Mouse (Mus musculus): ENCODE data around the gene Zbtb9. TPM values are rescaled to one million over a fixed set of nuclear protein-coding genes. Genes with fewer than 3 reads are reported as not detected.

Gene Zbtb9
- polyA plus RNA-seq, 2 experiments: 2.6 to 4.0 TPM

DNA sequence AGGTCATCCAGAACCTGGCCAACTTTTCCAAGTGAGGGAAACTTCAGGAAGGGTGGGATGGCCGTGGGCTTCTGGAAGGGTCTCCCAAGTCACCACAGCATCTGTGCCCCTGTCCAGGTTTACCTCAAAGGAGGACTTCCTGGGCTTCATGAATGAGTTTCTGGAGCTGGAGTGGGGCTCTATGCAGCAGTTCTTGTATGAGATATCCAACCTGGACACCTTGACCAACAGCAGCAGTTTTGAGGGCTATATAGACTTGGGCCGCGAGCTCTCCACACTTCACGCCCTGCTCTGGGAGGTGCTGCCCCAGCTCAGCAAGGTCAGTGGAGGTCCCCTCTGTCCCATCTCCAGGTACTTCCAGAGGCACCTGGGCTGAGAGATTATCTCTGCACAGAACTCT, 13.2 kb upstream of the Zbtb9 start:
- 80% methylated on average over 4 of the region's 4 CpGs for WGBS (ENCODE audit: insufficient replicate concordance)
- no peak for DNase-seq (ENCODE audit: low read depth in 3 of 3, low spot score in 3 of 3)
- H3K36me3 ChIP-seq (replicated peaks; ENCODE audit: control insufficient read depth, insufficient read depth, low read depth): no peaks in the 10 kb centered on the region
- no peak overlapping the region for H3K27ac ChIP-seq
- H3K4me3 ChIP-seq (ENCODE audit: insufficient read depth in 1 of 2, low read depth in 2 of 2, low read length in 2 of 2): no peak overlapping the region
- no peak overlapping the region for H3K9ac ChIP-seq (replicated peaks)
- peaks cover 20 to 27% of the 10 kb centered on the region in 2 experiments for H3K4me1 ChIP-seq (replicated peaks; ENCODE audit: control insufficient read depth in 2 of 2, insufficient read depth in 2 of 2, low read length in 1 of 2)
- no peaks in the 10 kb centered on the region for H3K9me3 ChIP-seq (ENCODE audit: control insufficient read depth, low read length)
- ATAC-seq (ENCODE audit: insufficient read depth): no peak
- TF ChIP-seq EP300 (IDR thresholded peaks at IDR 0.05; ENCODE audit: low read depth) (no peak), CTCF (IDR thresholded peaks at IDR 0.05; ENCODE audit: low read depth) (no peak)
- H3K4me2 ChIP-seq (ENCODE audit: low read depth): no peak overlapping the region
- H3K27me3 ChIP-seq (ENCODE audit: control insufficient read depth, insufficient read depth, low read length): no peaks in the 10 kb centered on the region

DNA sequence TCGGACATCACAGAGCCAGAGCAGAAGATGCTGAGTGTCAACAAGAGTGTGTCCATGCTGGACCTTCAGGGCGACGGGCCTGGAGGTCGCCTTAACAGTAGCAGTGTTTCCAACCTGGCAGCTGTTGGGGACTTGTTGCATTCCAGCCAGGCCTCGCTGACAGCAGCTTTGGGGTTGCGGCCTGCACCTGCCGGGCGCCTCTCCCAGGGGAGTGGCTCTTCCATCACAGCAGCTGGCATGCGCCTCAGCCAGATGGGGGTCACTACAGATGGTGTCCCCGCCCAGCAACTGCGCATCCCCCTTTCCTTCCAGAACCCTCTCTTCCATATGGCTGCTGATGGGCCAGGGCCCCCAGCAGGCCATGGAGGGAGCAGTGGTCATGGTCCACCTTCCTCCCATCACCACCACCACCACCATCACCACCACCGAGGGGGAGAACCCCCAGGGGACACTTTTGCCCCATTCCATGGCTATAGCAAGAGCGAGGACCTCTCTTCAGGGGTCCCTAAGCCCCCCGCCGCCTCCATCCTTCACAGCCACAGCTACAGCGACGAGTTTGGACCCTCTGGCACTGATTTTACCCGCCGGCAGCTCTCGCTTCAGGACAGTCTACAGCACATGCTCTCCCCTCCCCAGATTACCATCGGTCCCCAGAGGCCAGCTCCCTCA, 11.3 kb upstream of the Zbtb9 start:
- H3K36me3 ChIP-seq (replicated peaks; ENCODE audit: control insufficient read depth, insufficient read depth, low read depth): no peaks in the 10 kb centered on the region
- no peaks in the 10 kb centered on the region for H3K27me3 ChIP-seq (ENCODE audit: control insufficient read depth, insufficient read depth, low read length)
- H3K9me3 ChIP-seq (ENCODE audit: control insufficient read depth, low read length): no peaks in the 10 kb centered on the region
- no peak for ATAC-seq (ENCODE audit: insufficient read depth)
- no peak for DNase-seq (ENCODE audit: low read depth in 3 of 3, low spot score in 3 of 3)
- H3K4me2 ChIP-seq (ENCODE audit: low read depth): no peak overlapping the region
- no peak overlapping the region for H3K9ac ChIP-seq (replicated peaks)
- peaks cover 6 to 10% of the 10 kb centered on the region in 2 experiments for H3K4me1 ChIP-seq (replicated peaks; ENCODE audit: control insufficient read depth in 2 of 2, insufficient read depth in 2 of 2, low read length in 1 of 2)
- H3K27ac ChIP-seq: no peak overlapping the region
- 83% methylated on average over 21 of the region's 21 CpGs for WGBS (ENCODE audit: insufficient replicate concordance)
- TF ChIP-seq CTCF (IDR thresholded peaks at IDR 0.05; ENCODE audit: low read depth) (no peak), EP300 (IDR thresholded peaks at IDR 0.05; ENCODE audit: low read depth) (no peak)
- no peak overlapping the region for H3K4me3 ChIP-seq (ENCODE audit: insufficient read depth in 1 of 2, low read depth in 2 of 2, low read length in 2 of 2)

DNA sequence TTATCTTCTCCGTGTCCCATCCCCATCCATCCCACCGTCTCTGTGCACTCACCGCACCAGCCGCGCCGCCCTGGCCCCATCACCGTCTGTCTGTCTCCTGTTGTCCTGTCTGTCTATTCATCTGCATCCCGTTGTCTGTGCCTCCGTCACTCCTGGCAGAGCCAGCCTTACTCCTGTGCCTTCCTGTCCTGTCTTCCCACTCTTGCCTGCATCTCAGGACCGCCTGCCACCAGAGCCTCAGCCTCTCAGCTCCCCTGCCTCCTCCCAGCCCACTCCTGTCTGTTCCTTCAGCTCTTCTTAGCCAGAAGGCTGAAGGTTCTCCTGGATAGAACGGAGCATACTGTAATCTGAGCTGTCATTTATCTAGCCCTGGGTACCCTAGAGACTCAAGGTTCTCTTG, 6.0 kb upstream of the Zbtb9 start:
- H3K9me3 ChIP-seq (ENCODE audit: control insufficient read depth, low read length): no peaks in the 10 kb centered on the region
- 0 out of 4 replicates have a peak, but pooled peaks cover 0 to 2% of the 10 kb centered on the region in 2 experiments for H3K4me1 ChIP-seq (replicated peaks; ENCODE audit: control insufficient read depth in 2 of 2, insufficient read depth in 2 of 2, low read length in 1 of 2)
- no peak overlapping the region for H3K4me2 ChIP-seq (ENCODE audit: low read depth)
- H3K27ac ChIP-seq: no peak overlapping the region
- H3K36me3 ChIP-seq (replicated peaks; ENCODE audit: control insufficient read depth, insufficient read depth, low read depth): no peaks in the 10 kb centered on the region
- 87% methylated on average over 11 of the region's 11 CpGs for WGBS (ENCODE audit: insufficient replicate concordance)
- H3K27me3 ChIP-seq (ENCODE audit: control insufficient read depth, insufficient read depth, low read length): no peaks in the 10 kb centered on the region
- H3K9ac ChIP-seq (replicated peaks): no peak overlapping the region
- DNase-seq (ENCODE audit: low read depth in 3 of 3, low spot score in 3 of 3): no peak
- ATAC-seq (ENCODE audit: insufficient read depth): no peak
- H3K4me3 ChIP-seq (ENCODE audit: insufficient read depth in 1 of 2, low read depth in 2 of 2, low read length in 2 of 2): no peak overlapping the region
- TF ChIP-seq EP300 (IDR thresholded peaks at IDR 0.05; ENCODE audit: low read depth) (no peak), CTCF (IDR thresholded peaks at IDR 0.05; ENCODE audit: low read depth) (no peak)

DNA sequence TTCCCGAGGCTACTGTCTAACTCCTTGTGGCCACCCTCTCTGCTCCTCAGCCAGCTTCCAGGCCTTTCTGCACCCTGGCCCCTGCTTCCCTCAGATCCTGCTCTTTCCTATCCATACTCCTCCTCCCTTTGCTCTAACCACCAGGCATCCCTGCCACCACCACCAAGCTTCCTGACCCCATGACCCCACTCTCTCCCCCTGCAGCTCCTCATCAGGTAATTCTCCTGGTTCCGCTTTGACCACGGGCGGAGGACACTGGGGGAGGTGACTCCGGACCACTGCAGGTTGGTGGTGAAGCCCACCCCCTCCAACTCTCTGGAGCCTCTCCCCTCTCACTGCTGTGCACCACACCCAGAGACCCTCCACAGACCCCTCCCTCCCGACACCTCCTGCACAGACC, 5.5 kb upstream of the Zbtb9 start:
- Histone ChIP-seq H3K4me1 (replicated peaks; ENCODE audit: control insufficient read depth in 2 of 2, insufficient read depth in 2 of 2, low read length in 1 of 2) (0 out of 4 replicates have a peak, but pooled peaks cover 0 to 4% of the 10 kb centered on the region in 2 experiments), H3K27ac (no peak overlapping the region), H3K9me3 (ENCODE audit: control insufficient read depth, low read length) (no peaks in the 10 kb centered on the region), H3K27me3 (ENCODE audit: control insufficient read depth, insufficient read depth, low read length) (no peaks in the 10 kb centered on the region), H3K4me3 (ENCODE audit: insufficient read depth in 1 of 2, low read depth in 2 of 2, low read length in 2 of 2) (no peak overlapping the region), H3K36me3 (replicated peaks; ENCODE audit: control insufficient read depth, insufficient read depth, low read depth) (no peaks in the 10 kb centered on the region), H3K9ac (replicated peaks) (no peak overlapping the region), H3K4me2 (ENCODE audit: low read depth) (no peak overlapping the region)
- no peak for ATAC-seq (ENCODE audit: insufficient read depth)
- DNase-seq (ENCODE audit: low read depth in 3 of 3, low spot score in 3 of 3): no peak
- WGBS (ENCODE audit: insufficient replicate concordance): 77% methylated on average over 6 of the region's 6 CpGs
- TF ChIP-seq CTCF (IDR thresholded peaks at IDR 0.05; ENCODE audit: low read depth) (no peak), EP300 (IDR thresholded peaks at IDR 0.05; ENCODE audit: low read depth) (no peak)

DNA sequence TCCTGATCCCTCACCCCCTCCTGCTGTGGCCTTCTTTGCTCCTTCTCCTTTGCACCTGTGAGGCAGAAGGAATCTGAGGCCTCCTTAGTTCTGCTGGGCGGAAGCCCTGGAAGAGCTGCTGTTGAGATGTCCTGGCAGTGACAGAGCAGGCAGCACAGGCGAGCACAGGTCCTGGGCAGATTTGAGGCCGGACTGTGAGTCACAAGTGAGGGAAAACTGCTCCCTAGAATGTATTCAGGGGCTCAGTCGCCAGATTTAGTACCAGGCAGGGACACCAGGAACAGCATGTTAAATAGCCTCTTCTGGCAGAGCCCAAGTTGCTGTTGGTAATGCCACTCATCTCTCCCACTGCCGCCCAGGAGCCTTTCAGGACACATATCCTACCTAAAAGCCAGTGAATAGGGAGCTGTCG, 4.8 kb upstream of the Zbtb9 start:
- Histone ChIP-seq H3K27ac (no peak overlapping the region), H3K9me3 (ENCODE audit: control insufficient read depth, low read length) (no peaks in the 10 kb centered on the region), H3K9ac (replicated peaks) (no peak overlapping the region), H3K27me3 (ENCODE audit: control insufficient read depth, insufficient read depth, low read length) (no peaks in the 10 kb centered on the region), H3K4me1 (replicated peaks; ENCODE audit: control insufficient read depth in 2 of 2, insufficient read depth in 2 of 2, low read length in 1 of 2) (0 out of 4 replicates have a peak, but pooled peaks cover 0 to 4% of the 10 kb centered on the region in 2 experiments), H3K4me3 (ENCODE audit: insufficient read depth in 1 of 2, low read depth in 2 of 2, low read length in 2 of 2) (no peak overlapping the region), H3K4me2 (ENCODE audit: low read depth) (no peak overlapping the region), H3K36me3 (replicated peaks; ENCODE audit: control insufficient read depth, insufficient read depth, low read depth) (no peaks in the 10 kb centered on the region)
- no peak for ATAC-seq (ENCODE audit: insufficient read depth)
- TF ChIP-seq CTCF (IDR thresholded peaks at IDR 0.05; ENCODE audit: low read depth) (no peak), EP300 (IDR thresholded peaks at IDR 0.05; ENCODE audit: low read depth) (no peak)
- no peak for DNase-seq (ENCODE audit: low read depth in 3 of 3, low spot score in 3 of 3)
- 66% methylated on average over 6 of the region's 6 CpGs for WGBS (ENCODE audit: insufficient replicate concordance)

Measured in liver, embryonic 14.5 days (tissue).